Mouse (Mus musculus): Measurements from ENCODE around the gene Ybx2.

GRCm38 (mm10) chr11:69914917-69915430 is 20.6 kb upstream of the Ybx2 start:
- TF ChIP-seq CTCF (IDR thresholded peaks at IDR 0.05; ENCODE audit: low read depth, low read length) (no peak), POLR2A (IDR thresholded peaks at IDR 0.05; ENCODE audit: insufficient read depth, low read length) (no peak), EP300 (IDR thresholded peaks at IDR 0.05; ENCODE audit: insufficient read depth, low read depth, low read length) (no peak)

Data from ES-Bruce4 (cell line).